Mouse (Mus musculus) small intestine, adult 2 months (tissue): Measurements from ENCODE around the gene Slc43a3. TPM values are rescaled to one million over a fixed set of nuclear protein-coding genes. Genes with fewer than 3 reads are reported as not detected.

ENCODE experiments used
- H3K27ac ChIP-seq: fragments of 200-500 bp; 2 replicates; pipeline ENCODE4 v1.5.1; 2012; ENCODE audit warnings: low read depth, low read length, control low read depth, inconsistent platforms; ENCODE audit not compliant: insufficient read depth
- H3K27me3 ChIP-seq: fragments of 200-500 bp; 2 replicates; pipeline ENCODE4 v1.6.1; 2012; ENCODE audit warnings: mild to moderate bottlenecking, moderate library complexity, low read length, inconsistent platforms; ENCODE audit not compliant: control insufficient read depth, insufficient read depth
- H3K36me3 ChIP-seq: fragments of 200-500 bp; 2 replicates; pipeline ENCODE4 v1.6.1; 2012; ENCODE audit warnings: mild to moderate bottlenecking, low read length, control low read depth, inconsistent platforms; ENCODE audit not compliant: control insufficient read depth, insufficient read depth
- H3K4me1 ChIP-seq: fragments of 200-500 bp; 2 replicates; pipeline ENCODE4 v1.6.1; 2012; ENCODE audit warnings: low read length, inconsistent platforms, mixed read lengths; ENCODE audit not compliant: control insufficient read depth, insufficient read depth, insufficient read length
- H3K4me3 ChIP-seq: fragments of 200-500 bp; 2 replicates; pipeline ENCODE4 v1.5.1; 2012; ENCODE audit warnings: low read depth, mild to moderate bottlenecking, control low read depth, inconsistent platforms, low read length, moderate library complexity
- CTCF ChIP-seq: fragments of 200-500 bp; IDR thresholded peaks from 2 replicates; pipeline ENCODE4 v1.5.1; 2012; ENCODE audit warnings: low read depth, mild to moderate bottlenecking, control low read depth, inconsistent platforms, low read length, moderate library complexity, mixed read lengths; ENCODE audit not compliant: insufficient replicate concordance, insufficient read length; ENCODE audit errors: extremely low read depth
- POLR2A ChIP-seq: fragments of 200-500 bp; IDR thresholded peaks from 2 replicates; pipeline ENCODE4 v1.6.1; 2012; ENCODE audit warnings: low read depth, mild to moderate bottlenecking, control low read depth, inconsistent platforms, low read length, moderate library complexity
- WGBS: fragments of 180-500 bp; shearing (Covaris S2); methylation state at CpG from one replicate; pipeline ENCODE4 v1.1.7; 2018; 5-methylcytosine and 5-hydroxymethylcytosine counted together
- polyA plus RNA-seq: library from polyadenylated mRNA; depleted of rRNA; stranded (reverse); fragments of >200 nt; gene quantifications from 2 replicates; pipeline ENCODE4 v1.2.3, GENCODE M21; 2012; rRNA removed

Slc43a3 gene
- polyA plus RNA-seq: 14.4 and 31.1 TPM in 2 replicates

GRCm38 (mm10) chr2:84936474-84937429 is at the start of gene Slc43a3:
Slc43a3 (plus strand) TSS chr2:84936579.
- Histone ChIP-seq H3K36me3 (no peaks in the 10 kb centered on the region), H3K4me1 (peaks cover 5% of the 10 kb centered on the region; the same call in 1 of the 2 replicates), H3K4me3 (peak within 1 kb of the TSS; percentile 77), H3K27me3 (no peaks in the 10 kb centered on the region), H3K27ac (peak within 1 kb of the TSS; percentile 64)
- 17% methylated on average over 37 of the region's 38 CpGs for WGBS
- peak; percentile 68 for TF ChIP-seq POLR2A
- TF ChIP-seq CTCF: no peak

DNA sequence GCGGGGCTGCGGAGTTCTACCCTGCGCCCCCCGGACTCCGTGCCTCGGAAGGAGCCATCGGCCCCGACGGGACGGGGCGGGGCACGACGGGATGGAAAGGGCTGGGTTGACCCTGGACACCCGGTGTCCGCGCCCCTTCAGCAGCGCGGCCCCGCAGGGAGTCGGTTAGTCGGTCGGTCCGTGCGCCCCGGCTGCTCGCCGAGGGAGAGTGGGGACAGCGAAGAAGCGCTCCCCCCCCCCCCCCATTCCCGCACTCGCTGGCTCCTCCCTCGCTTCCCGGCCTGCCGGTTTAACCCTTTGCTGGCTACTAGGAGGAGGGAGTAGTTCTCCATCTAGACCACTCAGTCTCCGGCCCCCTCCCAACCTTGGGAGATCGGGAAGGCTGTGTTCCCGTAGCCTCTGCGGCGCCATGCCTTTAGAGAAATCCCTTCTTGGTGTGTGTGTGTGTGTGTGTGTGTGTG is 49.5 kb upstream of the Slc43a3 start:
- Histone ChIP-seq H3K27me3 (peaks cover 62% of the 10 kb centered on the region), H3K27ac (no peak overlapping the region), H3K36me3 (no peaks in the 10 kb centered on the region), H3K4me3 (peak overlapping the region; percentile 78), H3K4me1 (peaks cover 9% of the 10 kb centered on the region; the same call in 1 of the 2 replicates)
- 2% methylated on average over 37 of the region's 39 CpGs for WGBS
- TF ChIP-seq POLR2A: no peak
- no peak for TF ChIP-seq CTCF

GRCm38 (mm10) chr2:84887411-84888271 is 48.7 kb upstream of the Slc43a3 start:
- Histone ChIP-seq H3K27me3 (peaks cover 54% of the 10 kb centered on the region), H3K36me3 (no peaks in the 10 kb centered on the region), H3K27ac (no peak overlapping the region), H3K4me3 (peak overlapping the region; percentile 78), H3K4me1 (peaks cover 9% of the 10 kb centered on the region; the same call in 1 of the 2 replicates)
- TF ChIP-seq POLR2A (no peak), CTCF (no peak)
- WGBS: 1% methylated on average over 58 of the region's 58 CpGs

DNA sequence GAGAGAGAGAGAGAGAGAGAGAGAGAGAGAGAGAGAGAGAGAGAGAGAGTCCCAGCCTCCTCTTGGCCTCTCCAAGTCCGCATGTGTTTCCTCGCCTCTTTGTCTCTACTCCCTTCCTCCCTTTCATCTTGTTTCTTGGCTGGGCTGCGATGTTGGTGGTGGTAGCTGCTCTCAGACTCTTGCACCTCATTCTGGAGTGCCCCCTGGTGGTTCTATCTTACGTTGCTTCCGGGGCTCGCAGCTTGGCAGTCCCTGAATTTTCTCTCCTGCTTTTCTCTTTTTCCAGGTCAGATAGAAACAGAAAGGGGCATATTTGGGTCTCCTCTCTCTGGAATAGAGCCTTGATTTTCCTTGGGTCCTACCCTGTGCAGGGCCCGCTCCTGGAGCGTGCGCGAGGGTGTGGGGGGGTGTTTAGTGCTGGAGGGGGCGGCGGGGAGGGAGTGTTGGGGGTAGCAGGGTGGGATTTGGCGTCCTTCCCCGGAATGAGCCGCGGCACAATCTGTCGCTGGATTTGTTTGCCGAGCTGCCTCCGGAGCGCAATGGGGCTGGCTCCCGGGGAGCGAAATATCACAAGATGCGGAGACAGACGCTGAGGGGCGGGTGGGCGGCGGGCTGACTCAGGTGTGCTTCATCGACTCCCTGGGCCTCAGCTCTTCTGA is 47.6 kb upstream of the Slc43a3 start:
- peak; percentile 61; the same call in 1 of the 2 replicates for TF ChIP-seq CTCF
- no peak for TF ChIP-seq POLR2A
- Histone ChIP-seq H3K4me1 (peaks cover 7% of the 10 kb centered on the region; the same call in 1 of the 2 replicates), H3K4me3 (peak overlapping the region; percentile 7; the same call in 1 of the 2 replicates), H3K27me3 (peaks cover 45% of the 10 kb centered on the region), H3K36me3 (no peaks in the 10 kb centered on the region), H3K27ac (no peak overlapping the region)
- WGBS: 6% methylated on average over 28 of the region's 28 CpGs

DNA sequence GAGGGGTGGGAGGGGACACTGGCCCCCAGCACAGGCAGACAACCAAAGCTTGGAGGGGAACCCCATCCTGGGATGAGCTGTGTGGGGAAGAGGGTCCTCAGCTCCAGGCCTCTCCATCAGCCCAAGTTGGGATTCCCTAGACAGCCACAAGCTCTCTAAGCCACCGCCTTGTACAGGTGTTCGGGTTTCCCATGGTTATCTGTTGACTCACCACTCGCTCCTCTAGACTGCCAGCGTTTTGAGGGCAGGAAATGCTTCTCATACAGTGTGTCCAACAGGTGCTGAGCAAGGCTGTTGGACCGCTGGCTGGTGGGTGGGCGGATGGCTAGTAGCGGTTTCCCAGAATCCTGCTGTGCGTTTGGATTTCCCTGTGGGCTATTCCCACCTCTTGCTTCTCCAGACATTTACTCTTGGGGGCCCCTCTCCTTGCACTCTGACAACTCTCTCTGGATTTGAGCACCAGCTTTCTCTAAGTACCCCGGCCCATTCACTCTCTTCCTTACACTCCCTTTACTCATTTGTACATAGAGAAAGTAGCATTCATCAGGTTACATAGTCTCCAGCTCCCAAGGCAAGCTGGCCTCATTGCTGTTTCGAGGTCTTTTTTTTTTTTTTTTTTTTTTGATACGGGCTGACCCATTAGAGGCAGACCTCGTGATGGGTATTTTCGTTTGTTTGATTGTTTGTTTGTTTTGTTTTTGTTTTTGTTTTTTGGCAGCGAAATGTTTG is 46.9 kb upstream of the Slc43a3 start:
- TF ChIP-seq CTCF: no peak
- 16% methylated on average over 14 of the region's 14 CpGs for WGBS
- Histone ChIP-seq H3K36me3 (no peaks in the 10 kb centered on the region), H3K27me3 (peaks cover 43% of the 10 kb centered on the region), H3K4me1 (peaks cover 7% of the 10 kb centered on the region; the same call in 1 of the 2 replicates), H3K27ac (no peak overlapping the region), H3K4me3 (no peak overlapping the region; the same call in 1 of the 2 replicates)

DNA sequence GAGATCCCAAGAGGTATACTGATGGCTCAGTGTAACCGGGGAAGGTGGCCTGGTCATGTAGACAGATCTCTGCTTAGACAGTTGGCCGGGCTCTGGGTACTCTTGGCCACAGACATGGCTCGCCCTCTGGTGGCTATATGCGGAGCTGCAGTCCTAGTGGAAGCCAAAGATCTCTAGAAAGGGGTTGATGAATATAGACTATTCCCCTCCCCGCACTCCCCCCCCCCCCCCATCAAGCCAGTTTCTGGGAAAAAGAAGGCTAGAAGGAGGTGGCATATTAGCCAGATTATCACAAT is 46.4 kb upstream of the Slc43a3 start:
- H3K27me3 ChIP-seq: peaks cover 39% of the 10 kb centered on the region
- H3K27ac ChIP-seq: no peak overlapping the region
- 0% methylated on average over 5 of the region's 5 CpGs for WGBS
- TF ChIP-seq POLR2A (no peak), CTCF (peak; percentile 86; the same call in 1 of the 2 replicates)
- H3K4me1 ChIP-seq: peaks cover 7% of the 10 kb centered on the region; the same call in 1 of the 2 replicates
- H3K4me3 ChIP-seq: no peak overlapping the region
- H3K36me3 ChIP-seq: no peaks in the 10 kb centered on the region
